Mouse (Mus musculus) heart, postnatal 0 days (tissue): ENCODE measurements around the gene Gpbp1. TPM values are rescaled to one million over a fixed set of nuclear protein-coding genes. Genes with fewer than 3 reads are reported as not detected.

Experiments used
- ATAC-seq: fragments of 200-750 bp; cut with Nextera tagmentation; 2 replicates; pipeline ENCODE4 v1.8.0; 2017; ENCODE audit warnings: low read depth, moderate number of reproducible peaks, moderate library complexity; ENCODE audit not compliant: insufficient read depth
- DNase-seq: peaks from one replicate; pipeline ENCODE4 v3.0.0-alpha.2; 2016; ENCODE audit warnings: low spot score
- H3K27ac ChIP-seq: fragments of 300-500 bp; sonication (generic); 2 replicates; pipeline ENCODE4 v1.5.1; 2014; ENCODE audit warnings: low read depth, mild to moderate bottlenecking
- H3K27me3 ChIP-seq: fragments of 300-500 bp; sonication (generic); 2 replicates; pipeline ENCODE4 v1.6.1; 2014; ENCODE audit warnings: low read length, mixed read lengths; ENCODE audit not compliant: control insufficient read depth, insufficient read depth
- H3K36me3 ChIP-seq: fragments of 300-500 bp; sonication (generic); replicated peaks from 2 replicates; pipeline ENCODE4 v1.6.1; 2014; ENCODE audit warnings: low read length, mixed read lengths; ENCODE audit not compliant: control insufficient read depth, insufficient read depth
- H3K4me1 ChIP-seq: fragments of 300-500 bp; sonication (generic); 2 replicates; pipeline ENCODE4 v1.6.1; 2014; ENCODE audit warnings: antibody characterized with exemption; ENCODE audit not compliant: control insufficient read depth, insufficient read depth
- H3K4me2 ChIP-seq: fragments of 300-500 bp; sonication (generic); 2 replicates; pipeline ENCODE4 v1.6.1; 2014; ENCODE audit warnings: low read depth, mild to moderate bottlenecking, low read length, moderate library complexity
- H3K4me3 ChIP-seq: fragments of 300-500 bp; sonication (generic); 2 replicates; pipeline ENCODE4 v1.5.1; 2014; ENCODE audit warnings: low read depth, low read length
- H3K9ac ChIP-seq: fragments of 300-500 bp; sonication (generic); replicated peaks from 2 replicates; pipeline ENCODE4 v1.6.1; 2014; ENCODE audit warnings: low read depth, low read length, mixed read lengths
- H3K9me3 ChIP-seq: fragments of 300-500 bp; sonication (generic); replicated peaks from 2 replicates; pipeline ENCODE4 v1.6.1; 2016; ENCODE audit warnings: low read length; ENCODE audit not compliant: control insufficient read depth
- CTCF ChIP-seq: IDR thresholded peaks from 2 replicates; pipeline ENCODE4 v1.5.1; 2016; ENCODE audit warnings: antibody characterized with exemption, control low read depth, low read depth
- EP300 ChIP-seq: IDR thresholded peaks from 2 replicates; pipeline ENCODE4 v1.6.1; 2016; ENCODE audit warnings: antibody characterized with exemption, low read depth
- WGBS: fragments of 180-500 bp; shearing (Covaris S2); extraction: QIAGEN DNeasy Blood & Tissue Kit; methylation state at CpG from one replicate; pipeline ENCODE4 v1.1.7; 2014; 5-methylcytosine and 5-hydroxymethylcytosine counted together
- polyA plus RNA-seq: library from polyadenylated mRNA; unstranded; fragments of >200 nt; fragmentation: Nextera tagmentation; extraction: Ambion mirVana; gene quantifications from 2 replicates; pipeline ENCODE4 v1.2.1, GENCODE M21; 2015
- total RNA-seq: library from RNA; depleted of rRNA; stranded (reverse); fragments of >200 nt; gene quantifications from 2 replicates; pipeline ENCODE4 v1.2.3, GENCODE M21; 2014; ENCODE audit warnings: low replicate concordance; rRNA removed

Gene Gpbp1
- total and polyA plus RNA-seq, 2 experiments from 2014 or later = 22.1 to 40.3 TPM

GRCm38 (mm10) chr13:111394904-111395303 is 95.0 kb downstream of the Gpbp1 start:
- no peak overlapping the region for H3K4me3 ChIP-seq
- H3K27me3 ChIP-seq = no peaks in the 10 kb centered on the region
- no peak for DNase-seq
- no peak overlapping the region for H3K9ac ChIP-seq
- ATAC-seq = no peak
- TF ChIP-seq CTCF = no peak
- TF ChIP-seq EP300 = no peak
- no peaks in the 10 kb centered on the region for H3K9me3 ChIP-seq
- no peaks in the 10 kb centered on the region for H3K4me1 ChIP-seq
- no peaks in the 10 kb centered on the region for H3K36me3 ChIP-seq
- H3K27ac ChIP-seq = no peak overlapping the region
- no peak overlapping the region for H3K4me2 ChIP-seq
- WGBS = 46% methylated on average over 4 of the region's 4 CpGs

- no peak for ATAC-seq
- no peak for TF ChIP-seq EP300
- TF ChIP-seq CTCF = no peak
- H3K36me3 ChIP-seq = no peaks in the 10 kb centered on the region
- H3K9ac ChIP-seq = no peak overlapping the region
- no peaks in the 10 kb centered on the region for H3K27me3 ChIP-seq
- DNase-seq = no peak
- H3K27ac ChIP-seq = no peak overlapping the region
- WGBS = 76% methylated on average over 8 of the region's 8 CpGs
- H3K9me3 ChIP-seq = no peaks in the 10 kb centered on the region
- H3K4me1 ChIP-seq = no peaks in the 10 kb centered on the region
- no peak overlapping the region for H3K4me3 ChIP-seq
- H3K4me2 ChIP-seq = no peak overlapping the region
Measured at GRCm38 (mm10) chr13:111394341-111394740, 95.6 kb downstream of the Gpbp1 start.

GRCm38 (mm10) chr13:111393426-111393825 is 96.5 kb downstream of the Gpbp1 start:
- TF ChIP-seq EP300 = no peak
- TF ChIP-seq CTCF = no peak
- Histone ChIP-seq H3K9me3 (no peaks in the 10 kb centered on the region), H3K4me3 (no peak overlapping the region), H3K4me1 (no peaks in the 10 kb centered on the region), H3K27me3 (no peaks in the 10 kb centered on the region), H3K9ac (no peak overlapping the region), H3K27ac (no peak overlapping the region), H3K36me3 (no peaks in the 10 kb centered on the region), H3K4me2 (no peak overlapping the region)
- DNase-seq (no peak), ATAC-seq (no peak)
- WGBS = 79% methylated on average over 6 of the region's 6 CpGs

- WGBS = 90% methylated on average over 5 of the region's 5 CpGs
- no peak overlapping the region for H3K4me2 ChIP-seq
- DNase-seq = no peak
- no peaks in the 10 kb centered on the region for H3K4me1 ChIP-seq
- no peak overlapping the region for H3K4me3 ChIP-seq
- H3K36me3 ChIP-seq = no peaks in the 10 kb centered on the region
- no peaks in the 10 kb centered on the region for H3K27me3 ChIP-seq
- H3K9me3 ChIP-seq = no peaks in the 10 kb centered on the region
- no peak overlapping the region for H3K27ac ChIP-seq
- TF ChIP-seq CTCF (no peak), EP300 (no peak)
- ATAC-seq = no peak
- no peak overlapping the region for H3K9ac ChIP-seq
Measured at GRCm38 (mm10) chr13:111391426-111391825, 98.5 kb downstream of the Gpbp1 start.

- no peaks in the 10 kb centered on the region for H3K27me3 ChIP-seq
- ATAC-seq (no peak), DNase-seq (no peak)
- H3K9ac ChIP-seq = no peak overlapping the region
- WGBS = 51% methylated on average over 1 of the region's 1 CpGs
- no peak overlapping the region for H3K27ac ChIP-seq
- no peak for TF ChIP-seq CTCF
- no peak for TF ChIP-seq EP300
- no peak overlapping the region for H3K4me2 ChIP-seq
- H3K4me1 ChIP-seq = no peaks in the 10 kb centered on the region
- no peaks in the 10 kb centered on the region for H3K36me3 ChIP-seq
- no peaks in the 10 kb centered on the region for H3K9me3 ChIP-seq
- H3K4me3 ChIP-seq = no peak overlapping the region
Measured at GRCm38 (mm10) chr13:111391011-111391410, 98.9 kb downstream of the Gpbp1 start.

GRCm38 (mm10) chr13:111384011-111384985 is 105.6 kb downstream of the Gpbp1 start:
- no peak for ATAC-seq
- no peak overlapping the region for H3K27ac ChIP-seq

More at GRCm38 (mm10) chr13:111384011-111384985, 105.6 kb downstream of the Gpbp1 start:
- DNase-seq = no peak
- Histone ChIP-seq H3K4me3 (no peak overlapping the region), H3K4me1 (no peaks in the 10 kb centered on the region), H3K9me3 (no peaks in the 10 kb centered on the region), H3K27me3 (no peaks in the 10 kb centered on the region), H3K36me3 (no peaks in the 10 kb centered on the region), H3K9ac (no peak overlapping the region), H3K4me2 (no peak overlapping the region)
- no peak for TF ChIP-seq EP300
- WGBS = 51% methylated on average over 12 of the region's 12 CpGs

Other genes starting within 250 kb of the Gpbp1 start
- gene Actbl2, start 235.1 kb downstream of the Gpbp1 start, total RNA-seq = not detected in 2 replicates
- not detected in 2 replicates for gene Actbl2, start 235.1 kb downstream of the Gpbp1 start, polyA plus RNA-seq
- gene Gm49496, start 59.8 kb upstream of the Gpbp1 start, total RNA-seq = not detected in 2 replicates
- not detected in 2 replicates for gene Gm49496, start 59.8 kb upstream of the Gpbp1 start, polyA plus RNA-seq
- not detected in 2 replicates for gene Gm10198, start 102.7 kb upstream of the Gpbp1 start, total RNA-seq
- not detected in 2 replicates for gene Gm10198, start 102.7 kb upstream of the Gpbp1 start, polyA plus RNA-seq
- 11.6 and 21.9 TPM in 2 replicates for gene Mier3, start 190.9 kb upstream of the Gpbp1 start, total RNA-seq
- gene Mier3, start 190.9 kb upstream of the Gpbp1 start, polyA plus RNA-seq = 6.4 and 7.6 TPM in 2 replicates